8 mouse cellular contexts compared by ENCODE assay signal in the genomic region with DNA sequence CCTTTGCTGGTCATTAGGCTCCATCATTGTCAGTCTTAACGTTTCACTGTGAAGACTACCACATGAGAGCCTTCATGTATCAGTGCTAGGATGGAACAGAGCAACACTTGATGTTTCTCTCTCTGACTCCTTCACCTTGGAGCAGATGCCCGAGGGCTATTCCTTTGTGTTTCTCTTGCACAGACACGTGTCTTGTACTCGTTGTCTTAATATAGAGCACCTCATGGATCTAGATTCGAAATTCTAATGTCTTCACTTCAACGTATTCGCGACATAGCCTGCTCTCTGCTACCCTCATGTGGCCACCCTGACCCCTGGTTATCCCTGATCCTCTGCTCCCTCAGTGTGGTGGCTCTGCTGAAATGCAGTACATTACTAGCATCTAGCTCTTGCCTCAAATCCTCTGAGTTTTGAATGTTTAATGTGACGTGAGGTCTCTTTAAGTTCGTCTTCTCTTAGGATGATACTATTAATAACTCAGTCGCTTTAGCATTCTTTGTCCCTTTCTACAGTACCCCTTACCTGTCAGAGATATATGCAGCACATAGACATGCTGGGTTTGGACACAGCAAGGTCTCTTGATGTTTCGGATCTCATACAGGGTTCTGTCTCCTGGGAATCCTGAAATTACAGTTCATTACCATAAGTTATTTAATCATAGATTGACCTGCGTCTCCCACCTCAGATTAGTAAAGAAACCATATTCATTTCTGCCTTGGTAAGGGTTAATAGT. TPM values are rescaled to one million over a fixed set of nuclear protein-coding genes. Genes with fewer than 3 reads are reported as not detected.
DNase-seq lines count a peak whose midpoint lies in the region; ATAC-seq and TF ChIP-seq lines count a peak whose summit lies in the region.

No protein-coding gene starts in this region.

- peak; percentile 90 for ATAC-seq in hindbrain, postnatal 0 days
- ATAC-seq in midbrain, embryonic 13.5 days, result peak; percentile 88

- peak overlapping the region; percentile 33; the same call in 1 of the 2 replicates for H3K4me2 ChIP-seq in hindbrain, postnatal 0 days (ENCODE audit: low read depth, low read length)
- H3K4me2 ChIP-seq in midbrain, embryonic 13.5 days (replicated peaks), result 0 out of 2 replicates have a peak overlapping the region, but pooled peaks have one; percentile 29

- no peaks in the 10 kb centered on the region for H3K27me3 ChIP-seq in thymus, adult 2 months (ENCODE audit: control insufficient read depth, insufficient read depth, low read length)
- H3K27me3 ChIP-seq in cerebellum, adult 2 months (ENCODE audit: control insufficient read depth, insufficient read depth, low read length), result no peaks in the 10 kb centered on the region
- H3K27me3 ChIP-seq in hindbrain, postnatal 0 days (ENCODE audit: insufficient read depth, low read length), result no peaks in the 10 kb centered on the region
- no peaks in the 10 kb centered on the region for H3K27me3 ChIP-seq in midbrain, embryonic 13.5 days

- H3K36me3 ChIP-seq in thymus, adult 2 months (ENCODE audit: control insufficient read depth, insufficient read depth, low read length), result no peaks in the 10 kb centered on the region
- H3K36me3 ChIP-seq in hindbrain, postnatal 0 days (ENCODE audit: insufficient read depth, low read length), result no peaks in the 10 kb centered on the region
- no peaks in the 10 kb centered on the region for H3K36me3 ChIP-seq in midbrain, embryonic 13.5 days

- DNase-seq in thymus, adult 2 months, result peak; percentile 15
- no peak for DNase-seq in thymus, postnatal 36 days
- peak; percentile 83 to 89 for DNase-seq in cerebellum, adult 2 months
- DNase-seq in forelimb bud, embryonic 11.5 days (ENCODE audit: low read depth, low spot score), result peak; percentile 31
- DNase-seq in hindbrain, postnatal 0 days (ENCODE audit: low spot score), result peak; percentile 90
- peak; percentile 72 to 86 for DNase-seq in left cerebral cortex, postnatal 25 days (ENCODE audit: low spot score in 2 of 2)
- peak; percentile 16 for DNase-seq in spleen, adult 12 weeks (ENCODE audit: low spot score)

- WGBS in thymus, adult 2 months, result 26% methylated on average over 13 of the region's 13 CpGs
- 19% methylated on average over 13 of the region's 13 CpGs for WGBS in cerebellum, adult 2 months
- 25% methylated on average over 13 of the region's 13 CpGs for WGBS in hindbrain, postnatal 0 days
- 32% methylated on average over 13 of the region's 13 CpGs for WGBS in midbrain, embryonic 13.5 days

- no peaks in the 10 kb centered on the region for H3K4me1 ChIP-seq in thymus, adult 2 months (replicated peaks; ENCODE audit: control insufficient read depth, insufficient read depth, low read length)
- no peaks in the 10 kb centered on the region for H3K4me1 ChIP-seq in cerebellum, adult 2 months (ENCODE audit: control insufficient read depth, insufficient read depth, low read length)
- H3K4me1 ChIP-seq in hindbrain, postnatal 0 days (ENCODE audit: insufficient read depth, low read length), result no peaks in the 10 kb centered on the region
- H3K4me1 ChIP-seq in midbrain, embryonic 13.5 days (replicated peaks), result no peaks in the 10 kb centered on the region

- intact Hi-C loops in left cerebral cortex, postnatal 25 days (cut with DNase I), result loop anchor here (1.0 kb wide), 2 partner anchors 38 to 53 kb away; no protein-coding TSS in a partner anchor

- no peak for TF ChIP-seq POLR2A in thymus, adult 2 months (IDR thresholded peaks at IDR 0.05; ENCODE audit: control insufficient read depth, extremely low read depth, insufficient read depth, low read length, poor library complexity)
- no peak for TF ChIP-seq POLR2A in cerebellum, adult 2 months (IDR thresholded peaks at IDR 0.05; ENCODE audit: borderline replicate concordance, insufficient read depth, low read length)

- TF ChIP-seq CTCF in thymus, adult 2 months (IDR thresholded peaks at IDR 0.05; ENCODE audit: borderline replicate concordance, control insufficient read depth, extremely low read depth, insufficient read depth, low read length, poor library complexity), result no peak
- TF ChIP-seq CTCF in cerebellum, adult 2 months (IDR thresholded peaks at IDR 0.05; ENCODE audit: borderline replicate concordance, insufficient read depth, low read depth, low read length), result peak; percentile 100
- TF ChIP-seq CTCF in hindbrain, postnatal 0 days (IDR thresholded peaks at IDR 0.05; ENCODE audit: low read depth), result peak; percentile 100

- H3K9ac ChIP-seq in hindbrain, postnatal 0 days (replicated peaks; ENCODE audit: low read length), result no peak overlapping the region
- H3K9ac ChIP-seq in midbrain, embryonic 13.5 days (replicated peaks), result no peak overlapping the region

- no peak overlapping the region for H3K27ac ChIP-seq in thymus, adult 2 months (ENCODE audit: control insufficient read depth, insufficient read depth, low read length)
- H3K27ac ChIP-seq in cerebellum, adult 2 months (ENCODE audit: insufficient read depth, low read length), result no peak overlapping the region
- no peak overlapping the region for H3K27ac ChIP-seq in hindbrain, postnatal 0 days
- H3K27ac ChIP-seq in midbrain, embryonic 13.5 days, result no peak overlapping the region

- H3K4me3 ChIP-seq in thymus, adult 2 months (ENCODE audit: control insufficient read depth, insufficient read depth, low read length), result no peak overlapping the region
- H3K4me3 ChIP-seq in cerebellum, adult 2 months (replicated peaks; ENCODE audit: insufficient read depth, low read depth, low read length), result no peak overlapping the region
- no peak overlapping the region for H3K4me3 ChIP-seq in hindbrain, postnatal 0 days (ENCODE audit: low read length)
- no peak overlapping the region for H3K4me3 ChIP-seq in midbrain, embryonic 13.5 days (replicated peaks)

- H3K9me3 ChIP-seq in hindbrain, postnatal 0 days (ENCODE audit: low read length), result no peaks in the 10 kb centered on the region
- no peaks in the 10 kb centered on the region for H3K9me3 ChIP-seq in midbrain, embryonic 13.5 days

RNA-seq across cellular contexts. Expression of gene Cadm3, which starts 10.1 kb away (rescaled TPM):
- 5.9 and 6.8 TPM in 2 replicates for polyA plus RNA-seq in thymus, adult 2 months (2012; rRNA removed)
- polyA plus RNA-seq in cerebellum, adult 2 months (2012; rRNA removed), result 979 and 1,062 TPM in 2 replicates
- 533 and 565 TPM in 2 replicates for total RNA-seq in hindbrain, postnatal 0 days (2014; rRNA removed)
- polyA plus RNA-seq in hindbrain, postnatal 0 days (2015; fragmentation: Nextera tagmentation; extraction: Ambion mirVana), result 52.5 and 53.1 TPM in 2 replicates
- 100 to 1,000 TPM; 428 to 459 TPM for total RNA-seq in left cerebral cortex, postnatal 25 days (2021)
- polyA plus RNA-seq in midbrain, embryonic 13.5 days (2015; fragmentation: Nextera tagmentation; extraction: Ambion mirVana), result 44.1 and 49.5 TPM in 2 replicates

RNA-seq across cellular contexts. Expression of gene Aim2, which starts 26.9 kb away (rescaled TPM):
- 6.5 and 7.4 TPM in 2 replicates for polyA plus RNA-seq in thymus, adult 2 months (2012; rRNA removed)
- polyA plus RNA-seq in cerebellum, adult 2 months (2012; rRNA removed), result 1.3 and 2.0 TPM in 2 replicates
- total RNA-seq in hindbrain, postnatal 0 days (2014; rRNA removed), result 1.6 and 19.1 TPM in 2 replicates
- 1.4 and 1.9 TPM in 2 replicates for polyA plus RNA-seq in hindbrain, postnatal 0 days (2015; fragmentation: Nextera tagmentation; extraction: Ambion mirVana)
- 1 to 10 TPM; 1.6 to 2.5 TPM for total RNA-seq in left cerebral cortex, postnatal 25 days (2021)
- polyA plus RNA-seq in midbrain, embryonic 13.5 days (2015; fragmentation: Nextera tagmentation; extraction: Ambion mirVana), result 2.6 and 3.3 TPM in 2 replicates

RNA-seq across cellular contexts. Expression of gene Ackr1, which starts 44.0 kb away (rescaled TPM):
- 6.6 and 8.7 TPM in 2 replicates for polyA plus RNA-seq in thymus, adult 2 months (2012; rRNA removed)
- 250 and 253 TPM in 2 replicates for polyA plus RNA-seq in cerebellum, adult 2 months (2012; rRNA removed)
- 51.7 and 55.2 TPM in 2 replicates for total RNA-seq in hindbrain, postnatal 0 days (2014; rRNA removed)
- 18.7 and 21.5 TPM in 2 replicates for polyA plus RNA-seq in hindbrain, postnatal 0 days (2015; fragmentation: Nextera tagmentation; extraction: Ambion mirVana)
- 100 to 1,000 TPM in 1 of 2 experiments, 10 to 100 TPM in 1; 89.1 to 100 TPM for total RNA-seq in left cerebral cortex, postnatal 25 days (2021)
- 14.0 and 14.8 TPM in 2 replicates for polyA plus RNA-seq in midbrain, embryonic 13.5 days (2015; fragmentation: Nextera tagmentation; extraction: Ambion mirVana)

Comparison
In these comparisons a context has a peak if more than half of its experiments do, and no peak if none do; other contexts are left out.
1. DNase-seq: peak in thymus, adult 2 months (single experiment), cerebellum, adult 2 months (2 of 2), forelimb bud, embryonic 11.5 days (single experiment), hindbrain, postnatal 0 days (single experiment), left cerebral cortex, postnatal 25 days (2 of 2) and spleen, adult 12 weeks (single experiment); none in thymus, postnatal 36 days (0 of 2).
2. RNA of gene Cadm3, which starts 10.1 kb away (polyA plus RNA-seq): 979 to 1,062 TPM in cerebellum, adult 2 months; 52.5 to 53.1 TPM in hindbrain, postnatal 0 days, 44.1 to 49.5 TPM in midbrain, embryonic 13.5 days and 5.9 to 6.8 TPM in thymus, adult 2 months; every median in the first group is over 10 times any median in the second.
3. RNA of gene Ackr1, which starts 44.0 kb away (polyA plus RNA-seq): 250 to 253 TPM in cerebellum, adult 2 months; 18.7 to 21.5 TPM in hindbrain, postnatal 0 days, 14.0 to 14.8 TPM in midbrain, embryonic 13.5 days and 6.6 to 8.7 TPM in thymus, adult 2 months; every median in the first group is over 10 times any median in the second.